Mouse (Mus musculus): ENCODE measurements around the gene Asb1.

GRCm38 (mm10) chr1:91498579-91498978, 41.8 kb upstream of the Asb1 start:
- TF ChIP-seq CTCF (IDR thresholded peaks at IDR 0.05; ENCODE audit: extremely low read depth, insufficient read depth, insufficient read length, insufficient replicate concordance) (no peak), POLR2A (IDR thresholded peaks at IDR 0.05; ENCODE audit: low read depth, low read length) (no peak)
